Comparison of ENCODE assay signal across 20 mouse cellular contexts in genomic region chr5:111446652-111447051, GRCm38 (mm10). TPM values are rescaled to one million over a fixed set of nuclear protein-coding genes. Genes with fewer than 3 reads are reported as not detected.
DNase-seq lines count a peak whose midpoint lies in the region; ATAC-seq and TF ChIP-seq lines count a peak whose summit lies in the region.
"Had no signal": no experiment of that assay in that cellular context is flagged by ENCODE, and none has a peak within 500 bp of the region (broad histone marks: within the 10 kb centered on the region; RNA-seq: fewer than 3 reads in every experiment).

No protein-coding gene starts in this region.

- no peak for TF ChIP-seq POLR2A in brain, embryonic 14.5 days (IDR thresholded peaks at IDR 0.05; ENCODE audit: borderline replicate concordance, extremely low read depth, insufficient read depth, insufficient read length, poor library complexity, severe bottlenecking)
- TF ChIP-seq POLR2A in kidney, adult 2 months (IDR thresholded peaks at IDR 0.05; ENCODE audit: low read depth, low read length): no peak

- peak; percentile 68 for DNase-seq in brain, embryonic 14.5 days (ENCODE audit: low read depth)
- DNase-seq in embryo, embryonic 10.5 days (ENCODE audit: low spot score): peak; percentile 76
- DNase-seq in forebrain, embryonic 14.5 days (ENCODE audit: low spot score): no peak
- no peak for DNase-seq in hindbrain, postnatal 0 days (ENCODE audit: low spot score)
- no peak for DNase-seq in layer of hippocampus, postnatal 10 days (ENCODE audit: low spot score in 2 of 2)
- DNase-seq in left cerebral cortex, postnatal 36 days (ENCODE audit: low spot score in 2 of 2): no peak
- DNase-seq in kidney, adult 2 months: no peak
- no peak for DNase-seq in adrenal gland, adult 8-10 months
- DNase-seq: cerebellum, postnatal 10 days; heart, adult 11 months; layer of hippocampus, postnatal 36 days; liver; liver, postnatal 0 days; right cerebral cortex, postnatal 25 days; thymus, postnatal 4 days had no signal

- no peak overlapping the region for H3K4me2 ChIP-seq in forebrain, embryonic 14.5 days (ENCODE audit: low read length)
- no peak overlapping the region for H3K4me2 ChIP-seq in hindbrain, postnatal 0 days (ENCODE audit: low read depth, low read length)
- H3K4me2 ChIP-seq: embryonic facial prominence, embryonic 12.5 days; kidney, embryonic 15.5 days; neural tube, embryonic 13.5 days had no signal

- H3K9ac ChIP-seq in forebrain, embryonic 14.5 days (ENCODE audit: low read length): peak overlapping the region; percentile 17; the same call in 1 of the 2 replicates
- H3K9ac ChIP-seq in hindbrain, postnatal 0 days (replicated peaks; ENCODE audit: low read length): no peak overlapping the region
- H3K9ac ChIP-seq: embryonic facial prominence, embryonic 12.5 days; kidney, embryonic 15.5 days; liver, postnatal 0 days; neural tube, embryonic 13.5 days had no signal

- H3K27me3 ChIP-seq in forebrain, embryonic 14.5 days (replicated peaks; ENCODE audit: control insufficient read depth, insufficient read depth, low read length): no peaks in the 10 kb centered on the region
- H3K27me3 ChIP-seq in hindbrain, postnatal 0 days (ENCODE audit: insufficient read depth, low read length): no peaks in the 10 kb centered on the region
- no peaks in the 10 kb centered on the region for H3K27me3 ChIP-seq in kidney, adult 2 months (replicated peaks; ENCODE audit: control insufficient read depth, insufficient read depth, low read length)
- H3K27me3 ChIP-seq: embryonic facial prominence, embryonic 12.5 days; neural tube, embryonic 13.5 days had no signal

- peak overlapping the region; percentile 60 for H3K27ac ChIP-seq in forebrain, embryonic 14.5 days (ENCODE audit: low read depth, low read length)
- H3K27ac ChIP-seq in hindbrain, postnatal 0 days: no peak overlapping the region
- no peak overlapping the region for H3K27ac ChIP-seq in kidney, adult 2 months (ENCODE audit: insufficient read depth, low read depth, low read length)
- H3K27ac ChIP-seq: embryonic facial prominence, embryonic 12.5 days; kidney, embryonic 15.5 days; neural tube, embryonic 13.5 days had no signal

- intact Hi-C loops in left cerebral cortex, postnatal 36 days (cut with DNase I): no loop called here

- 9% methylated on average over 7 of the region's 7 CpGs for WGBS in forebrain, embryonic 14.5 days
- WGBS in hindbrain, postnatal 0 days: 45% methylated on average over 7 of the region's 7 CpGs
- WGBS in kidney, adult 2 months: 91% methylated on average over 7 of the region's 7 CpGs

- no peak overlapping the region for H3K4me3 ChIP-seq in forebrain, embryonic 14.5 days (ENCODE audit: low read depth, low read length)
- no peak overlapping the region for H3K4me3 ChIP-seq in hindbrain, postnatal 0 days (ENCODE audit: low read length)
- no peak overlapping the region for H3K4me3 ChIP-seq in kidney, adult 2 months (ENCODE audit: insufficient read depth, low read depth, low read length)
- H3K4me3 ChIP-seq: embryonic facial prominence, embryonic 12.5 days; kidney, embryonic 15.5 days; neural tube, embryonic 13.5 days had no signal

- peaks cover 70% of the 10 kb centered on the region for H3K36me3 ChIP-seq in forebrain, embryonic 14.5 days (ENCODE audit: control insufficient read depth, insufficient read depth, low read length)
- no peaks in the 10 kb centered on the region for H3K36me3 ChIP-seq in hindbrain, postnatal 0 days (ENCODE audit: insufficient read depth, low read length)
- no peaks in the 10 kb centered on the region for H3K36me3 ChIP-seq in kidney, adult 2 months (ENCODE audit: control insufficient read depth, insufficient read depth, low read length)
- H3K36me3 ChIP-seq: kidney, embryonic 15.5 days; neural tube, embryonic 13.5 days had no signal

- no peak for TF ChIP-seq CTCF in brain, embryonic 14.5 days (IDR thresholded peaks at IDR 0.05; ENCODE audit: borderline replicate concordance, extremely low read depth, insufficient read depth, insufficient read length)
- no peak for TF ChIP-seq CTCF in hindbrain, postnatal 0 days (IDR thresholded peaks at IDR 0.05; ENCODE audit: low read depth)
- no peak for TF ChIP-seq CTCF in kidney, adult 2 months (conservative IDR thresholded peaks at IDR 0.05; ENCODE audit: insufficient read depth, insufficient read length, low read depth, low read length)

- no peak for ATAC-seq in forebrain, embryonic 14.5 days
- peak; percentile 55; the same call in 1 of the 2 replicates for ATAC-seq in hindbrain, postnatal 0 days
- ATAC-seq: activated CD4-positive, CD25-positive, alpha-beta regulatory T cell, adult 4 months; liver, postnatal 0 days; Patski had no signal

- H3K9me3 ChIP-seq in forebrain, embryonic 14.5 days (replicated peaks; ENCODE audit: control insufficient read depth, low read length): no peaks in the 10 kb centered on the region
- no peaks in the 10 kb centered on the region for H3K9me3 ChIP-seq in hindbrain, postnatal 0 days (ENCODE audit: low read length)
- H3K9me3 ChIP-seq: embryonic facial prominence, embryonic 12.5 days; kidney, embryonic 15.5 days; neural tube, embryonic 13.5 days had no signal

- H3K4me1 ChIP-seq in forebrain, embryonic 14.5 days (ENCODE audit: control insufficient read depth, insufficient read depth, low read length): peaks cover 9% of the 10 kb centered on the region
- H3K4me1 ChIP-seq in hindbrain, postnatal 0 days (ENCODE audit: insufficient read depth, low read length): no peaks in the 10 kb centered on the region
- no peaks in the 10 kb centered on the region for H3K4me1 ChIP-seq in kidney, adult 2 months (ENCODE audit: control insufficient read depth, insufficient read depth, low read length)

RNA-seq across cellular contexts. Expression of gene Mn1, which starts 29.5 kb away (rescaled TPM):
- polyA plus RNA-seq in brain, embryonic 14.5 days (2012; rRNA removed): 46.8 and 54.3 TPM in 2 replicates
- polyA plus RNA-seq in forebrain, embryonic 14.5 days (2014; fragmentation: Nextera tagmentation; extraction: Ambion mirVana): 57.2 and 71.2 TPM in 2 replicates
- total RNA-seq in hindbrain, postnatal 0 days (2014; rRNA removed): 71.5 and 87.2 TPM in 2 replicates
- 27.0 and 32.9 TPM in 2 replicates for polyA plus RNA-seq in hindbrain, postnatal 0 days (2015; fragmentation: Nextera tagmentation; extraction: Ambion mirVana)
- total RNA-seq in layer of hippocampus, postnatal 10 days (2021): 10 to 100 TPM; 33.7 to 36.8 TPM
- 10 to 100 TPM; 57.4 to 69.7 TPM for total RNA-seq in left cerebral cortex, postnatal 36 days (2021)
- 1.1 and 1.4 TPM in 2 replicates for polyA plus RNA-seq in kidney, adult 2 months (2012; rRNA removed)
- total RNA-seq in adrenal gland, adult 8-10 months (2022): 1 to 10 TPM; 2.9 to 4.9 (median 3.7) TPM
- polyA plus RNA-seq: activated CD4-positive, CD25-positive, alpha-beta regulatory T cell, adult 4 months had no signal

Comparison
In these comparisons a context has a peak if more than half of its experiments do, and no peak if none do; other contexts are left out.
1. DNase-seq: peak in brain, embryonic 14.5 days (single experiment) and embryo, embryonic 10.5 days (single experiment); none in forebrain, embryonic 14.5 days (single experiment), hindbrain, postnatal 0 days (single experiment), layer of hippocampus, postnatal 10 days (0 of 2), left cerebral cortex, postnatal 36 days (0 of 2), kidney, adult 2 months (single experiment) and adrenal gland, adult 8-10 months (single experiment).
2. RNA of gene Mn1, which starts 29.5 kb away (total RNA-seq): 71.5 to 87.2 TPM in hindbrain, postnatal 0 days, 57.4 to 69.7 TPM in left cerebral cortex, postnatal 36 days and 33.7 to 36.8 TPM in layer of hippocampus, postnatal 10 days; 2.9 to 4.9 TPM in adrenal gland, adult 8-10 months; every median in the first group is over 4 times any median in the second.